Mouse (Mus musculus) liver, adult 2 months (tissue): ENCODE results near the gene Tnni3k.

Experiments
- CTCF ChIP-seq: fragments of 200-500 bp; IDR thresholded peaks from 2 replicates; pipeline ENCODE4 v1.5.1; 2011; ENCODE audit warnings: low read depth, low read length, control low read depth
- POLR2A ChIP-seq: fragments of 200-500 bp; IDR thresholded peaks from 2 replicates; pipeline ENCODE4 v1.6.1; 2011; ENCODE audit warnings: low read length, control low read depth; ENCODE audit not compliant: insufficient read depth; ENCODE audit errors: extremely low read depth

DNA sequence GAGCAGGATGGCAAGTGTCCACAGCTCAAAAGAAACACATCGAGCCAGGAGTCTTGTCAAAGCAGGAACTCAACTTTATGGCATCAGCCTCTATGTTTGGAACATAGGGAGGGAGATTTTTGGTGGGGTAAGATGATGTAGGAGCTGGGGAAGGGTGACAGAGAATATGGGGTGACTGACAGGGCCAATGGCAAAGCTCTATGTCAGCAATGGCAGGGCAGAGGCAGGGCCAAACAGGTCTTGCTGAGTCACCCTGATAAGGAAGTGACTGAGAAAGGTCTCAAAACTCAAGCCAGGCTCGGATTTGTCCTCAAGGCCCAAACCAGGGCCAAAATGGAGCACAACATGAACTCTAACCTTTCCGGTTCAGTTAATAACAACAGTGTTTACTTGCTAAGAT, 219.1 kb downstream of the Tnni3k start:
- TF ChIP-seq POLR2A (no peak), CTCF (no peak)
